Mouse (Mus musculus) small intestine, adult 2 months (tissue): ENCODE results near the gene Caap1. TPM values are rescaled to one million over a fixed set of nuclear protein-coding genes. Genes with fewer than 3 reads are reported as not detected.

Experiments used
- H3K27ac ChIP-seq: fragments of 200-500 bp; 2 replicates; pipeline ENCODE4 v1.5.1; 2012; ENCODE audit warnings: low read depth, low read length, control low read depth, inconsistent platforms; ENCODE audit not compliant: insufficient read depth
- H3K27me3 ChIP-seq: fragments of 200-500 bp; 2 replicates; pipeline ENCODE4 v1.6.1; 2012; ENCODE audit warnings: mild to moderate bottlenecking, moderate library complexity, low read length, inconsistent platforms; ENCODE audit not compliant: control insufficient read depth, insufficient read depth
- H3K36me3 ChIP-seq: fragments of 200-500 bp; 2 replicates; pipeline ENCODE4 v1.6.1; 2012; ENCODE audit warnings: mild to moderate bottlenecking, low read length, control low read depth, inconsistent platforms; ENCODE audit not compliant: control insufficient read depth, insufficient read depth
- H3K4me1 ChIP-seq: fragments of 200-500 bp; 2 replicates; pipeline ENCODE4 v1.6.1; 2012; ENCODE audit warnings: low read length, inconsistent platforms, mixed read lengths; ENCODE audit not compliant: control insufficient read depth, insufficient read depth, insufficient read length
- H3K4me3 ChIP-seq: fragments of 200-500 bp; 2 replicates; pipeline ENCODE4 v1.5.1; 2012; ENCODE audit warnings: low read depth, mild to moderate bottlenecking, control low read depth, inconsistent platforms, low read length, moderate library complexity
- CTCF ChIP-seq: fragments of 200-500 bp; IDR thresholded peaks from 2 replicates; pipeline ENCODE4 v1.5.1; 2012; ENCODE audit warnings: low read depth, mild to moderate bottlenecking, control low read depth, inconsistent platforms, low read length, moderate library complexity, mixed read lengths; ENCODE audit not compliant: insufficient replicate concordance, insufficient read length; ENCODE audit errors: extremely low read depth
- POLR2A ChIP-seq: fragments of 200-500 bp; IDR thresholded peaks from 2 replicates; pipeline ENCODE4 v1.6.1; 2012; ENCODE audit warnings: low read depth, mild to moderate bottlenecking, control low read depth, inconsistent platforms, low read length, moderate library complexity
- WGBS: fragments of 180-500 bp; shearing (Covaris S2); methylation state at CpG from one replicate; pipeline ENCODE4 v1.1.7; 2018; 5-methylcytosine and 5-hydroxymethylcytosine counted together
- polyA plus RNA-seq: library from polyadenylated mRNA; depleted of rRNA; stranded (reverse); fragments of >200 nt; gene quantifications from 2 replicates; pipeline ENCODE4 v1.2.3, GENCODE M21; 2012

The Caap1 gene
- polyA plus RNA-seq, 1 experiment, result 4.6 TPM

- no peak overlapping the region for H3K4me3 ChIP-seq
- 57% methylated on average over 4 of the region's 4 CpGs for WGBS
- no peaks in the 10 kb centered on the region for H3K36me3 ChIP-seq
- H3K4me1 ChIP-seq, result no peaks in the 10 kb centered on the region; the same call in 1 of the 2 replicates
- no peaks in the 10 kb centered on the region for H3K27me3 ChIP-seq
- TF ChIP-seq POLR2A, result no peak
- no peak for TF ChIP-seq CTCF
- no peak overlapping the region for H3K27ac ChIP-seq
Measured at GRCm38 (mm10) chr4:94591765-94592381, 35.3 kb upstream of the Caap1 start.

- no peaks in the 10 kb centered on the region for H3K4me1 ChIP-seq
- H3K36me3 ChIP-seq, result peaks cover 29% of the 10 kb centered on the region
- no peak overlapping the region for H3K27ac ChIP-seq
- H3K4me3 ChIP-seq, result no peak overlapping the region
- 96% methylated on average over 4 of the region's 4 CpGs for WGBS
- TF ChIP-seq CTCF (no peak), POLR2A (no peak)
- H3K27me3 ChIP-seq, result no peaks in the 10 kb centered on the region
Measured at GRCm38 (mm10) chr4:94572677-94573076, 16.1 kb upstream of the Caap1 start.

GRCm38 (mm10) chr4:94564297-94564696 is 7.7 kb upstream of the Caap1 start:
- TF ChIP-seq CTCF (no peak), POLR2A (no peak)
- Histone ChIP-seq H3K27me3 (no peaks in the 10 kb centered on the region), H3K36me3 (peaks cover 7% of the 10 kb centered on the region), H3K4me3 (no peak overlapping the region), H3K4me1 (no peaks in the 10 kb centered on the region), H3K27ac (no peak overlapping the region)

- no peak for TF ChIP-seq CTCF
- TF ChIP-seq POLR2A, result no peak
- Histone ChIP-seq H3K4me3 (no peak overlapping the region), H3K27me3 (no peaks in the 10 kb centered on the region), H3K36me3 (0 out of 2 replicates have a peak, but pooled peaks cover 3% of the 10 kb centered on the region), H3K27ac (no peak overlapping the region), H3K4me1 (no peaks in the 10 kb centered on the region)
- WGBS, result 59% methylated on average over 7 of the region's 7 CpGs
Measured at GRCm38 (mm10) chr4:94561954-94562648, 5.5 kb upstream of the Caap1 start.

GRCm38 (mm10) chr4:94560316-94560715 is 3.7 kb upstream of the Caap1 start:
- Histone ChIP-seq H3K4me3 (no peak overlapping the region), H3K27ac (no peak overlapping the region), H3K36me3 (no peaks in the 10 kb centered on the region), H3K4me1 (no peaks in the 10 kb centered on the region), H3K27me3 (no peaks in the 10 kb centered on the region)
- WGBS, result 85% methylated on average over 1 of the region's 1 CpGs
- no peak for TF ChIP-seq CTCF
- TF ChIP-seq POLR2A, result no peak

- no peaks in the 10 kb centered on the region for H3K4me1 ChIP-seq
- no peaks in the 10 kb centered on the region for H3K27me3 ChIP-seq
- no peak overlapping the region for H3K4me3 ChIP-seq
- no peak for TF ChIP-seq POLR2A
- TF ChIP-seq CTCF, result no peak
- H3K36me3 ChIP-seq, result no peaks in the 10 kb centered on the region
- no peak overlapping the region for H3K27ac ChIP-seq
- WGBS, result 71% methylated on average over 2 of the region's 2 CpGs
Measured at GRCm38 (mm10) chr4:94559266-94559665, 2.7 kb upstream of the Caap1 start.

GRCm38 (mm10) chr4:94557145-94557544 is 549 bp upstream of the Caap1 start:
- TF ChIP-seq POLR2A (no peak), CTCF (no peak)
- Histone ChIP-seq H3K4me1 (no peaks in the 10 kb centered on the region), H3K27ac (no peak overlapping the region), H3K4me3 (no peak overlapping the region), H3K36me3 (no peaks in the 10 kb centered on the region), H3K27me3 (no peaks in the 10 kb centered on the region)
- 70% methylated on average over 7 of the region's 7 CpGs for WGBS
